Mouse (Mus musculus) small intestine, adult 2 months (tissue): Measurements from ENCODE around the gene Ttn. TPM values are rescaled to one million over a fixed set of nuclear protein-coding genes. Genes with fewer than 3 reads are reported as not detected.

Source experiments
- H3K27ac ChIP-seq: fragments of 200-500 bp; 2 replicates; pipeline ENCODE4 v1.5.1; 2012; ENCODE audit warnings: low read depth, low read length, control low read depth, inconsistent platforms; ENCODE audit not compliant: insufficient read depth
- H3K27me3 ChIP-seq: fragments of 200-500 bp; 2 replicates; pipeline ENCODE4 v1.6.1; 2012; ENCODE audit warnings: mild to moderate bottlenecking, moderate library complexity, low read length, inconsistent platforms; ENCODE audit not compliant: control insufficient read depth, insufficient read depth
- H3K36me3 ChIP-seq: fragments of 200-500 bp; 2 replicates; pipeline ENCODE4 v1.6.1; 2012; ENCODE audit warnings: mild to moderate bottlenecking, low read length, control low read depth, inconsistent platforms; ENCODE audit not compliant: control insufficient read depth, insufficient read depth
- H3K4me1 ChIP-seq: fragments of 200-500 bp; 2 replicates; pipeline ENCODE4 v1.6.1; 2012; ENCODE audit warnings: low read length, inconsistent platforms, mixed read lengths; ENCODE audit not compliant: control insufficient read depth, insufficient read depth, insufficient read length
- H3K4me3 ChIP-seq: fragments of 200-500 bp; 2 replicates; pipeline ENCODE4 v1.5.1; 2012; ENCODE audit warnings: low read depth, mild to moderate bottlenecking, control low read depth, inconsistent platforms, low read length, moderate library complexity
- CTCF ChIP-seq: fragments of 200-500 bp; IDR thresholded peaks from 2 replicates; pipeline ENCODE4 v1.5.1; 2012; ENCODE audit warnings: low read depth, mild to moderate bottlenecking, control low read depth, inconsistent platforms, low read length, moderate library complexity, mixed read lengths; ENCODE audit not compliant: insufficient replicate concordance, insufficient read length; ENCODE audit errors: extremely low read depth
- POLR2A ChIP-seq: fragments of 200-500 bp; IDR thresholded peaks from 2 replicates; pipeline ENCODE4 v1.6.1; 2012; ENCODE audit warnings: low read depth, mild to moderate bottlenecking, control low read depth, inconsistent platforms, low read length, moderate library complexity
- WGBS: fragments of 180-500 bp; shearing (Covaris S2); methylation state at CpG from one replicate; pipeline ENCODE4 v1.1.7; 2018; 5-methylcytosine and 5-hydroxymethylcytosine counted together
- polyA plus RNA-seq: library from polyadenylated mRNA; depleted of rRNA; stranded (reverse); fragments of >200 nt; gene quantifications from 2 replicates; pipeline ENCODE4 v1.2.3, GENCODE M21; 2012

The Ttn gene
- polyA plus RNA-seq, 1 experiment, result 0.01 TPM

DNA sequence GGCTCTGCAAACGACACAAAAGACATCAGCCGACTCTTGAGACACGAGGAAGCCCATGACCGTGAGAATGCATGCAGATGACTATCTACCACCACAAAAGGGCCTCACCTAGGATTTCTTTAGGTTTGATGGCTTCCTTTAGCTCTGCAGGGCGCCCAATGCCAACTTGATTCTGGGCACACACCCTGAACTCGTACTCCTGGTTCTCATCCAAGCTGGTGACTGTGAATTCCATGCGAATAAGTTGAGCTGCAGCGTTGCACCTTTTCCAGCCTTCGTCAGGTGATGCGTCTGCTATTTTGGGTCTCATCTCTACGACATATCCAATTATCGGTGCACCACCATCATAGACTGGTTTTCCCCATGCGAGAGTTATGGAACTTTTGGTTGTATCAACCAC is 217.8 kb downstream of the Ttn start:
- no peaks in the 10 kb centered on the region for H3K4me1 ChIP-seq
- no peaks in the 10 kb centered on the region for H3K27me3 ChIP-seq
- H3K4me3 ChIP-seq, result no peak overlapping the region
- WGBS, result 90% methylated on average over 13 of the region's 13 CpGs
- H3K36me3 ChIP-seq, result no peaks in the 10 kb centered on the region
- no peak for TF ChIP-seq POLR2A
- no peak for TF ChIP-seq CTCF
- H3K27ac ChIP-seq, result no peak overlapping the region

DNA sequence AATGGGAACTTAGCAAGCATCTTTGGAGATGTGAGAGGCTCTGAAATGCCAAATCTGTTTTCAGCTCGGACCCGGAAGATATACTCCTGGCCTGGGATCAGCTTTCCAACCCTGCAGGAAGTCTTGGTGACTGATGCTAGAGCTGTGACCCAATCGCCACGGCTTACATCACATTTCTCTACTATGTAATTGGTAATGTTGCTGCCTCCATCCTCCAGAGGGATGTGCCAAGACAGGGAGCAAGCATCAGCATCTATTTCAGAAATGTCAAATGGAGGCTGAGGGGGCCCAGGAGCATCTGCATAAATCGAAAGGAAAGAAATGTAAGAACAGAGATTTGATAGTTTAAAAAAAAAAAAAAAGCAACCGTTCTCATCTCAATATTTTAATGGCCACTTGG is 220.2 kb downstream of the Ttn start:
- Histone ChIP-seq H3K27ac (no peak overlapping the region), H3K4me1 (no peaks in the 10 kb centered on the region), H3K4me3 (no peak overlapping the region), H3K27me3 (no peaks in the 10 kb centered on the region), H3K36me3 (no peaks in the 10 kb centered on the region)
- TF ChIP-seq POLR2A (no peak), CTCF (no peak)
- WGBS, result 93% methylated on average over 6 of the region's 6 CpGs

DNA sequence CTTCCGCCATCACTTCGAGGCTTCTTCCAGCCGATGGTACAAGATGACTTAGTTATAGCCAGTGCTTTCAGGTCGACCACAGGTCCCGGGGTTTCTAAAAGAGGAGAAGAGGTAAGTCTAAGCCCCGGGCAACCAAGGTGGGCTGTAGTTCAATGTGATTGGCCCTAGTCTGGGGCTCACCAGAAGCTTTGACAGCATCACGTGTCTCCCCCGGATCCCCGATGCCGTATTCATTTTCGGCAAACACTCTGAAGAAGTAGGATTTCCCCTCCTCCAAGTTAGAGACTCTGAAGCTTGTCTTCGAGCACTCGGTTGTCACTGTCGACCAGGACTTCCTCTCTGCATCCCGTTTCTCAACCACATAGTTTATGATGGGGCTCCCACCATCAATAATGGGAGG is 225.9 kb downstream of the Ttn start:
- WGBS, result 92% methylated on average over 15 of the region's 15 CpGs
- Histone ChIP-seq H3K4me3 (no peak overlapping the region), H3K36me3 (no peaks in the 10 kb centered on the region), H3K27ac (no peak overlapping the region), H3K4me1 (no peaks in the 10 kb centered on the region), H3K27me3 (no peaks in the 10 kb centered on the region)
- TF ChIP-seq CTCF (no peak), POLR2A (no peak)

DNA sequence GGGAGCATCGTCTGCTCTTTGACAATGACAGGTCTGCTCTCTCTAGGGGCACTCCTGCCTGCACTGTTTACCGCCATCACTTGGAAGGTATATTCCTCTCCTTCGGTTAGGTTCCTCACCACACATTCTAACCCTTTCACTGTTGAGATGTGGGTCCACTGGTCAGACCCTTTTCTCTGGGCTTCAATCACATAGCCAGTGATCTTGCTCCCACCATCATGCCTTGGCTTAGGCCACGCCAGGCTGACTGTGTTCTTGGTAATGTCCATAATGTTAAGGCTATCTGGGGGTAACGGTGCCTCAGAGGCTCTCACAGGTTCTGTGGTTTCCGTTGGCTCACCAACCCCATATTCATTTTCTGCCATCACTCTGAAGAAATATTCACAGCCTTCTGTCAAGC is 230.4 kb downstream of the Ttn start:
- WGBS, result 91% methylated on average over 6 of the region's 6 CpGs
- Histone ChIP-seq H3K4me3 (no peak overlapping the region), H3K36me3 (no peaks in the 10 kb centered on the region), H3K27me3 (no peaks in the 10 kb centered on the region), H3K27ac (no peak overlapping the region), H3K4me1 (no peaks in the 10 kb centered on the region)
- no peak for TF ChIP-seq POLR2A
- TF ChIP-seq CTCF, result no peak

DNA sequence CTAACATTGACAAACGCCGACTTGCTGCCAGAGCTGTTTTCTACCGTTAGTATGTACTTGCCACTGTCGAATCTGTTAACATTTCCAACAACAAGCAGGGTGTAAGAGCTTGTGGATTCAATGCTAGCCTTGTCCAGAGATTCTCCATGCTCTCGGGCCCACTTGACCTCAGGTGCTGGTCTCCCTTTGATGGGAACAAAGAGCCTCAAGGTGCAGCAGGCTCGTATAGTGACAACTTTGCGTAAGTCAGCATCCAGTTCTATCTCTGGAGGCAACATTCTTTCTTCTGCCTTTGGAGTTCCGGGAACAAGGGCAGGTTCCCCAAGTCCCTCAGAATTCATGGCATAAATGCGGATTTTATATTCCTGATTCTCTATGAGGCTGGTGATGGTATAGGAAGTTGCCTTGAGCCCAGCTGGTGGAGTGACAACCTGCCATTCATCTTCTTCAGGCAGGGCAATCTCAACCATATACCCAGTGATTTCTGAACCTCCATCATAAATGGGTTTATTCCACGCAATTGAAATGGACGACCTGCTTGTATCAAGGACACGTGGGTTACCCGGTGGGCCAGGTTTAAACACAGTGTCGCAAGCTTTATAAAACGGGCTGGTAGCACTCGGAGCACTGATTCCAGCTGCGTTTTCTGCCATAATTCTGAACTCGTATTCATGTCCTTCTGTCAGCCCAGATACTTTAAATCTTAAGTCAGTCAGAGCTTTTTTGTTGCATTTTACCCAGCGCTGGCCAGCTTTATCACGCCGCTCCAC is 232.8 kb downstream of the Ttn start:
- 92% methylated on average over 21 of the region's 21 CpGs for WGBS
- no peaks in the 10 kb centered on the region for H3K36me3 ChIP-seq
- no peak overlapping the region for H3K4me3 ChIP-seq
- H3K4me1 ChIP-seq, result no peaks in the 10 kb centered on the region
- TF ChIP-seq POLR2A, result no peak
- no peak for TF ChIP-seq CTCF
- H3K27ac ChIP-seq, result no peak overlapping the region
- H3K27me3 ChIP-seq, result no peaks in the 10 kb centered on the region

DNA sequence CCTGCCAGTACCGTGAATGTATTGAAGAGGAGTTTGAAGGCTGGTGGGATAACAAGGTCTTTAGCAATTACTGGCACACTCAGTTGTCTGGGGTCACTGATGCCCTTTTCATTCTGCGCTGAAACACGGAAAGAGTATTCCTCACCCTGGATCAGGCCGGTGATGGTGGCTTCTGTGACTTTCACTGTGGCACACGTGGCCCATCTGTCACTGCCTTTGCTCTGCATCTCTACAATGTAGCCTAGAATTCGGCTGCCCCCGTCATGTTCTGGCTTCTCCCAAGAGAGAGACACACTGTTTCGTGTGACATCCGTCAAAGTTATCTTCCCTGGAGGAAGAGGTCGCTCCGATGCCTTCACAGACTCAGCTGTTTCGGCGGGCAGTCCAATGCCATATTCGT is 233.7 kb downstream of the Ttn start:
- TF ChIP-seq POLR2A (no peak), CTCF (no peak)
- H3K27ac ChIP-seq, result no peak overlapping the region
- no peaks in the 10 kb centered on the region for H3K4me1 ChIP-seq
- no peaks in the 10 kb centered on the region for H3K27me3 ChIP-seq
- 93% methylated on average over 14 of the region's 14 CpGs for WGBS
- no peak overlapping the region for H3K4me3 ChIP-seq
- no peaks in the 10 kb centered on the region for H3K36me3 ChIP-seq

DNA sequence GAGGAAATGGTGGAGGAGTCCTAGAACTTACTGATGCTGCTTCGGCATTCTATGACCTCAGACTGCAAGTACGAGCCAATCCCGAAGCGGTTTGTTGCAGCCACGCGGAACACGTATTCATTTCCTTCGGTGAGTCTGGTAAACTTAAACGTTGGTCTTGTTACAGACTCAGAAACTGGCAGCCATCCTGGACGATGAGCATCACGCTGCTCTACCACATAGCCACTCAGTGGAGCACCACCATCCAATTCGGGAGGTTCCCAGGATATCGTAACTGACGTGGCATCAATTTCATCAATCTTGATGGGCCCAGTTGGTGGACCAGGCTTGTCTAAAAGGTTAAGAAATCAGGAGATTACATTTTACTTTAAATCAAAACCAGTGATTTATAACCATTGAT is 262.7 kb downstream of the Ttn start:
- H3K4me1 ChIP-seq, result no peaks in the 10 kb centered on the region
- H3K36me3 ChIP-seq, result no peaks in the 10 kb centered on the region
- no peak overlapping the region for H3K4me3 ChIP-seq
- no peak overlapping the region for H3K27ac ChIP-seq
- TF ChIP-seq CTCF, result no peak
- no peak for TF ChIP-seq POLR2A
- no peaks in the 10 kb centered on the region for H3K27me3 ChIP-seq
- 97% methylated on average over 14 of the region's 14 CpGs for WGBS
